Mouse (Mus musculus) intestine, embryonic 15.5 days (tissue): ENCODE data around the gene Tmem39b. TPM values are rescaled to one million over a fixed set of nuclear protein-coding genes. Genes with fewer than 3 reads are reported as not detected.
"Not testable (repeated sequence)": the region's sequence is repeated elsewhere in the genome, so short reads cannot be mapped to it uniquely, and the experiment has no call there.

Source experiments
- ATAC-seq: fragments of 200-750 bp; cut with Nextera tagmentation; 2 replicates; pipeline ENCODE4 v1.8.0; 2017; ENCODE audit warnings: moderate TSS enrichment, moderate library complexity
- H3K27ac ChIP-seq: fragments of 300-500 bp; sonication (generic); 2 replicates; pipeline ENCODE4 v1.5.1; 2015; ENCODE audit warnings: mild to moderate bottlenecking, inconsistent platforms
- H3K27me3 ChIP-seq: fragments of 300-500 bp; sonication (generic); replicated peaks from 2 replicates; pipeline ENCODE4 v1.6.1; 2015; ENCODE audit warnings: inconsistent platforms
- H3K36me3 ChIP-seq: fragments of 300-500 bp; sonication (generic); 2 replicates; pipeline ENCODE4 v1.6.1; 2015; ENCODE audit warnings: inconsistent platforms
- H3K4me1 ChIP-seq: fragments of 300-500 bp; sonication (generic); replicated peaks from 2 replicates; pipeline ENCODE4 v1.6.1; 2015; ENCODE audit warnings: inconsistent platforms
- H3K4me2 ChIP-seq: fragments of 300-500 bp; sonication (generic); replicated peaks from 2 replicates; pipeline ENCODE4 v1.6.1; 2015; ENCODE audit warnings: mild to moderate bottlenecking, inconsistent platforms
- H3K4me3 ChIP-seq: fragments of 300-500 bp; sonication (generic); replicated peaks from 2 replicates; pipeline ENCODE4 v1.5.1; 2015; ENCODE audit warnings: inconsistent platforms
- H3K9ac ChIP-seq: fragments of 300-500 bp; sonication (generic); 2 replicates; pipeline ENCODE4 v1.6.1; 2015; ENCODE audit warnings: inconsistent platforms
- H3K9me3 ChIP-seq: fragments of 300-500 bp; sonication (generic); 2 replicates; pipeline ENCODE4 v1.6.1; 2016; ENCODE audit warnings: inconsistent platforms
- WGBS: fragments of 180-500 bp; shearing (Covaris S2); methylation state at CpG from one replicate; pipeline ENCODE4 v1.1.7; 2015; 5-methylcytosine and 5-hydroxymethylcytosine counted together
- polyA plus RNA-seq: library from polyadenylated mRNA; unstranded; fragments of >200 nt; fragmentation: Nextera tagmentation; extraction: Ambion mirVana; gene quantifications from 2 replicates; pipeline ENCODE4 v1.2.1, GENCODE M21; 2015

Tmem39b gene
- polyA plus RNA-seq: 9.3 and 9.4 TPM in 2 replicates

- Histone ChIP-seq H3K36me3 (peaks cover 12% of the 10 kb centered on the region), H3K4me3 (peak within 1 kb of the TSS; percentile 75), H3K27me3 (no peaks in the 10 kb centered on the region), H3K9ac (peak within 1 kb of the TSS; percentile 63), H3K9me3 (no peaks in the 10 kb centered on the region), H3K27ac (peak within 1 kb of the TSS; percentile 69), H3K4me1 (peaks cover 7% of the 10 kb centered on the region), H3K4me2 (peak within 1 kb of the TSS; percentile 83)
- WGBS: under 1% methylated on average over 57 of the region's 57 CpGs
- ATAC-seq: peak; percentile 91
Observed at GRCm38 (mm10) chr4:129696158-129696985, at the start of gene Tmem39b. Gene Tmem39b (minus strand): TSS chr4:129696838.

- 82% methylated on average over 1 of the region's 1 CpGs for whole genome bisulfite sequencing
- ATAC-seq: no peak
- H3K4me3 ChIP-seq: no peak overlapping the region
- no peak overlapping the region for H3K9ac ChIP-seq
- H3K36me3 ChIP-seq: no peaks in the 10 kb centered on the region
- H3K4me1 ChIP-seq: peaks cover 8% of the 10 kb centered on the region
- H3K9me3 ChIP-seq: no peaks in the 10 kb centered on the region
- no peak overlapping the region for H3K27ac ChIP-seq
- no peak overlapping the region for H3K4me2 ChIP-seq
- H3K27me3 ChIP-seq: no peaks in the 10 kb centered on the region
Observed at GRCm38 (mm10) chr4:129746106-129746505, 49.5 kb upstream of the Tmem39b start.

- no peaks in the 10 kb centered on the region for H3K9me3 ChIP-seq
- peak overlapping the region; percentile 98 for H3K4me3 ChIP-seq
- WGBS: 28% methylated on average over 2 of the region's 2 CpGs
- ATAC-seq: no peak
- H3K4me1 ChIP-seq: peaks cover 19% of the 10 kb centered on the region
- H3K4me2 ChIP-seq: peak overlapping the region; percentile 57
- H3K9ac ChIP-seq: no peak overlapping the region; the same call in 1 of the 2 replicates
- peak overlapping the region; percentile 99 for H3K27ac ChIP-seq
- H3K36me3 ChIP-seq: no peaks in the 10 kb centered on the region
- no peaks in the 10 kb centered on the region for H3K27me3 ChIP-seq
Observed at GRCm38 (mm10) chr4:129743494-129743893, 46.9 kb upstream of the Tmem39b start.

GRCm38 (mm10) chr4:129743010-129743390, 46.4 kb upstream of the Tmem39b start:
- Histone ChIP-seq H3K27me3 (no peaks in the 10 kb centered on the region), H3K9ac (peak overlapping the region; percentile 67), H3K4me1 (peaks cover 21% of the 10 kb centered on the region), H3K36me3 (no peaks in the 10 kb centered on the region; the same call in 1 of the 2 replicates), H3K4me3 (peak overlapping the region; percentile 98), H3K27ac (peak overlapping the region; percentile 99), H3K4me2 (peak overlapping the region; percentile 57), H3K9me3 (no peaks in the 10 kb centered on the region)
- no peak for ATAC-seq
- WGBS: 5% methylated on average over 7 of the region's 7 CpGs

GRCm38 (mm10) chr4:129742232-129743009, 45.8 kb upstream of the Tmem39b start, which contains the start of gene Khdrbs1:
Gene Khdrbs1 (minus strand): TSS chr4:129742303.
- Histone ChIP-seq H3K4me3 (peak within 1 kb of the TSS; percentile 98), H3K36me3 (no peaks in the 10 kb centered on the region; the same call in 1 of the 2 replicates), H3K9ac (peak within 1 kb of the TSS; percentile 100), H3K4me1 (peaks cover 21% of the 10 kb centered on the region), H3K27me3 (no peaks in the 10 kb centered on the region), H3K9me3 (no peaks in the 10 kb centered on the region), H3K4me2 (peak within 1 kb of the TSS; percentile 64), H3K27ac (peak within 1 kb of the TSS; percentile 99)
- under 1% methylated on average over 76 of the region's 76 CpGs for WGBS
- ATAC-seq: peak; percentile 96

- Histone ChIP-seq H3K4me2 (peak overlapping the region; percentile 64), H3K9me3 (no peaks in the 10 kb centered on the region), H3K4me1 (peaks cover 21% of the 10 kb centered on the region), H3K27me3 (no peaks in the 10 kb centered on the region), H3K9ac (peak overlapping the region; percentile 100), H3K36me3 (no peaks in the 10 kb centered on the region; the same call in 1 of the 2 replicates), H3K4me3 (peak overlapping the region; percentile 98), H3K27ac (peak overlapping the region; percentile 98)
- 1% methylated on average over 34 of the region's 34 CpGs for WGBS
- peak; percentile 48; the same call in 1 of the 2 replicates for ATAC-seq
Observed at GRCm38 (mm10) chr4:129741974-129742231, 45.3 kb upstream of the Tmem39b start.

GRCm38 (mm10) chr4:129741251-129741973, 44.8 kb upstream of the Tmem39b start:
- H3K27me3 ChIP-seq: no peaks in the 10 kb centered on the region
- H3K4me3 ChIP-seq: peak overlapping the region; percentile 98
- WGBS: under 1% methylated on average over 62 of the region's 62 CpGs
- H3K4me2 ChIP-seq: peak overlapping the region; percentile 64
- H3K4me1 ChIP-seq: peaks cover 21% of the 10 kb centered on the region
- ATAC-seq: no peak
- H3K9ac ChIP-seq: peak overlapping the region; percentile 100
- peak overlapping the region; percentile 98 for H3K27ac ChIP-seq
- H3K36me3 ChIP-seq: no peaks in the 10 kb centered on the region; the same call in 1 of the 2 replicates
- H3K9me3 ChIP-seq: no peaks in the 10 kb centered on the region

GRCm38 (mm10) chr4:129739111-129739645, 42.5 kb upstream of the Tmem39b start:
- no peak overlapping the region for H3K9ac ChIP-seq
- peaks cover 4% of the 10 kb centered on the region for H3K36me3 ChIP-seq
- no peaks in the 10 kb centered on the region for H3K9me3 ChIP-seq
- peaks cover 21% of the 10 kb centered on the region for H3K4me1 ChIP-seq
- no peak for ATAC-seq
- no peak overlapping the region for H3K27ac ChIP-seq
- no peak overlapping the region for H3K4me3 ChIP-seq
- H3K4me2 ChIP-seq: peak overlapping the region; percentile 64
- WGBS: 71% methylated on average over 4 of the region's 4 CpGs
- no peaks in the 10 kb centered on the region for H3K27me3 ChIP-seq

GRCm38 (mm10) chr4:129736173-129736572, 39.5 kb upstream of the Tmem39b start:
- Histone ChIP-seq H3K4me3 (no peak overlapping the region), H3K27ac (no peak overlapping the region), H3K4me1 (peaks cover 13% of the 10 kb centered on the region; the same call in 1 of the 2 replicates), H3K36me3 (peaks cover 4% of the 10 kb centered on the region), H3K9me3 (no peaks in the 10 kb centered on the region), H3K27me3 (no peaks in the 10 kb centered on the region), H3K9ac (no peak overlapping the region), H3K4me2 (no peak overlapping the region)
- 87% methylated on average over 1 of the region's 1 CpGs for WGBS
- ATAC-seq: no peak

- not testable (repeated sequence) for H3K27me3 ChIP-seq, H3K9me3 ChIP-seq, H3K27ac ChIP-seq, H3K4me2 ChIP-seq, H3K9ac ChIP-seq, ATAC-seq, H3K4me3 ChIP-seq, H3K36me3 ChIP-seq
- 97% methylated on average over 3 of the region's 4 CpGs for WGBS
- peaks cover 13% of the 10 kb centered on the region; the same call in 1 of the 2 replicates for H3K4me1 ChIP-seq
Observed at GRCm38 (mm10) chr4:129735485-129735884, 38.8 kb upstream of the Tmem39b start.

GRCm38 (mm10) chr4:129731423-129731822, 34.8 kb upstream of the Tmem39b start:
- Histone ChIP-seq H3K9ac (no peak overlapping the region), H3K36me3 (peaks cover 6% of the 10 kb centered on the region), H3K4me3 (no peak overlapping the region), H3K9me3 (no peaks in the 10 kb centered on the region), H3K4me2 (no peak overlapping the region), H3K4me1 (no peaks in the 10 kb centered on the region), H3K27me3 (no peaks in the 10 kb centered on the region), H3K27ac (no peak overlapping the region)
- no peak for ATAC-seq
- 83% methylated on average over 5 of the region's 5 CpGs for WGBS
